Mouse (Mus musculus) forebrain, postnatal 0 days (tissue): ENCODE data around the gene Atp6v0d1. TPM values are rescaled to one million over a fixed set of nuclear protein-coding genes. Genes with fewer than 3 reads are reported as not detected.
A peak's percentile ranks its signal among the peaks of the same experiment; 100 is the strongest.

ENCODE experiments used
- ATAC-seq: fragments of 200-750 bp; cut with Nextera tagmentation; 2 replicates; pipeline ENCODE4 v1.8.0; 2017; ENCODE audit warnings: mild to moderate bottlenecking, moderate library complexity
- DNase-seq: peaks from one replicate; pipeline ENCODE4 v3.0.0-alpha.2; 2015
- H3K27ac ChIP-seq: fragments of 300-500 bp; sonication (generic); 2 replicates; pipeline ENCODE4 v1.5.1; 2014; ENCODE audit warnings: low read depth, mild to moderate bottlenecking, antibody characterized with exemption, low read length, moderate library complexity, mixed read lengths
- H3K27me3 ChIP-seq: fragments of 300-500 bp; sonication (generic); 2 replicates; pipeline ENCODE4 v1.6.1; 2014; ENCODE audit warnings: mild to moderate bottlenecking, low read length, mixed read lengths; ENCODE audit not compliant: insufficient read depth
- H3K36me3 ChIP-seq: fragments of 300-500 bp; sonication (generic); 2 replicates; pipeline ENCODE4 v1.6.1; 2014; ENCODE audit warnings: mild to moderate bottlenecking, moderate library complexity; ENCODE audit not compliant: insufficient read depth
- H3K4me1 ChIP-seq: fragments of 300-500 bp; sonication (generic); 2 replicates; pipeline ENCODE4 v1.6.1; 2014; ENCODE audit warnings: antibody characterized with exemption; ENCODE audit not compliant: insufficient read depth
- H3K4me2 ChIP-seq: fragments of 300-500 bp; sonication (generic); 2 replicates; pipeline ENCODE4 v1.6.1; 2014; ENCODE audit warnings: low read depth, mild to moderate bottlenecking, moderate library complexity
- H3K4me3 ChIP-seq: fragments of 300-500 bp; sonication (generic); 2 replicates; pipeline ENCODE4 v1.5.1; 2014; ENCODE audit warnings: low read depth, low read length, mixed read lengths
- H3K9ac ChIP-seq: fragments of 300-500 bp; sonication (generic); 2 replicates; pipeline ENCODE4 v1.6.1; 2014; ENCODE audit warnings: mild to moderate bottlenecking
- H3K9me3 ChIP-seq: fragments of 300-500 bp; sonication (generic); 2 replicates; pipeline ENCODE4 v1.6.1; 2016; ENCODE audit warnings: low read length
- CTCF ChIP-seq: sonication (generic); IDR thresholded peaks from 2 replicates; pipeline ENCODE4 v1.5.1; 2016; ENCODE audit warnings: antibody characterized with exemption, control low read depth, low read depth
- WGBS: fragments of 180-500 bp; shearing (Covaris S2); extraction: QIAGEN DNeasy Blood & Tissue Kit; methylation state at CpG from one replicate; pipeline ENCODE4 v1.1.7; 2014; 5-methylcytosine and 5-hydroxymethylcytosine counted together
- polyA plus RNA-seq: library from polyadenylated mRNA; unstranded; fragments of >200 nt; fragmentation: Nextera tagmentation; extraction: Ambion mirVana; gene quantifications from 2 replicates; pipeline ENCODE4 v1.2.1, GENCODE M21; 2015
- total RNA-seq: library from RNA; depleted of rRNA; stranded (reverse); fragments of >200 nt; gene quantifications from 2 replicates; pipeline ENCODE4 v1.2.3, GENCODE M21; 2014

Atp6v0d1 gene
- total and polyA plus RNA-seq, 2 experiments from 2014 or later, result 179 to 275 TPM

DNA sequence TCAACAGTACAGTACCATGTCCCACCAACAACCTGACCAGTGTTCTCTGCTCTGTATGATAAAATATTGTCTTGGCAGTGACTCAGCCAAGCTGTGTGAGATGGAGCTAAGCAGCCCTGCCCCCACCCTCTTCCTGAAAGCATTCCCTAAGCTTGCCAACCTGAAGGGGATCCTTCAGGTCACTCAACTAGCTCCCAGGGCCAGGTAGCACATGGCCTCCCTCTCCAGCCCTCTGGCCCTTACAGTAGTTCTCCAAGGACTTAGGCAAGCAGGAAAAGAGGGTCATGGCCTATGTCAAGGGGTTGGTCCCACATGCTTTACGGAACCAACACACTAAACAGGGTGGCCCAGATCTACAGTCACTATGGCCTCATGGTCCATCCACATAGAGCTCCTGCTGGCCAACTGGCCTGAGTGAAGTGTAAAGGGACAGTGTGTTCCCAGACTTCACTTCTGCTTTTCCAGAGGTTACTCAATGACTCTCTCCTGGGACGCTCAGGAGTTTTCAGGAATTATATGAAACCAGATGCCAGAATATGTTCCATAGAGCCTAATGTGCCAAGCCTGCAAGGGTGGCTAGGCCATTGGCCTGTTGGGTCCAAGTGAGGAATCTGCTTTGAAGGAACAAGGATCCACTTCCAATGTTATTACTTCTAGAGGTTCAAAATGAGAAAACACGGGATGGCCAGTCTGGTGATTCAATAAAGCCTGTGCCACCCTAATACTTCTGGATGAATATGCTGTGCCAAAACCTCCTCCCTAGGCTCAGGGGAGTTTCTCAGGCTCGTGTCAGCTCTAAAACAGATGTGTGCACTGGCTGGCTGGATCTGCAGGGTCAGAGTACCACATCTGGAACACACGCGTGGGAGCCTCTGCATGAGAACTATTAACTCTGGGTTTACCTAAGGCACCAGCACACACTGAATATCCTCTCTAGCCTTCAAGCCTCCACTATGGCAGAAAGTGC, 19.2 kb downstream of the Atp6v0d1 start:
- no peak for ATAC-seq
- no peak overlapping the region for H3K27ac ChIP-seq
- peaks cover 4% of the 10 kb centered on the region for H3K36me3 ChIP-seq
- H3K9ac ChIP-seq, result no peak overlapping the region
- H3K4me1 ChIP-seq, result no peaks in the 10 kb centered on the region
- 85% methylated on average over 6 of the region's 6 CpGs for WGBS
- no peaks in the 10 kb centered on the region for H3K27me3 ChIP-seq
- no peak for TF ChIP-seq CTCF
- no peak overlapping the region for H3K4me3 ChIP-seq
- no peaks in the 10 kb centered on the region for H3K9me3 ChIP-seq
- H3K4me2 ChIP-seq, result no peak overlapping the region
- no peak for DNase-seq

DNA sequence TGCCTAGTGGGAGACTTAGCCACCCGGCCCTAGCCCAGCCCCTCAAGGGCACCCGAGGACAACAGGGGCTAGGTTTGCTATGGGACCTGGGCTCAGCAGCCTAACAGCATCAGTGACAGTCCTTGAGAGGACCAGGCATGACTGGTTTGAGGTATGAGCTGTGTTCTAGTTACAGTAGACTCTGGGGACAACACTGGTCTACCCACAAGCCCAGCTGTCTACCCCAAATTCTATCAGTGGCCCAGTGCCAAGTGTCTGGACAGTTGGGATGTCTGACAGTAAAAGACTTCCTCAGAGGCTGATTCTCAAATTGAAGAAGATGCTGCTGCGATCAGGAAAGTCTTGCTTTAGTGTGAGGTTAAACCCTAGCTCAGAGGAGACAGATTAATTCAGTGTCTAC, 20.6 kb downstream of the Atp6v0d1 start:
- DNase-seq (no peak), ATAC-seq (no peak)
- Histone ChIP-seq H3K36me3 (peaks cover 9% of the 10 kb centered on the region), H3K4me3 (no peak overlapping the region), H3K4me2 (no peak overlapping the region), H3K27ac (no peak overlapping the region), H3K27me3 (no peaks in the 10 kb centered on the region), H3K9ac (no peak overlapping the region), H3K4me1 (no peaks in the 10 kb centered on the region), H3K9me3 (no peaks in the 10 kb centered on the region)
- TF ChIP-seq CTCF, result no peak
- 82% methylated on average over 3 of the region's 3 CpGs for WGBS

DNA sequence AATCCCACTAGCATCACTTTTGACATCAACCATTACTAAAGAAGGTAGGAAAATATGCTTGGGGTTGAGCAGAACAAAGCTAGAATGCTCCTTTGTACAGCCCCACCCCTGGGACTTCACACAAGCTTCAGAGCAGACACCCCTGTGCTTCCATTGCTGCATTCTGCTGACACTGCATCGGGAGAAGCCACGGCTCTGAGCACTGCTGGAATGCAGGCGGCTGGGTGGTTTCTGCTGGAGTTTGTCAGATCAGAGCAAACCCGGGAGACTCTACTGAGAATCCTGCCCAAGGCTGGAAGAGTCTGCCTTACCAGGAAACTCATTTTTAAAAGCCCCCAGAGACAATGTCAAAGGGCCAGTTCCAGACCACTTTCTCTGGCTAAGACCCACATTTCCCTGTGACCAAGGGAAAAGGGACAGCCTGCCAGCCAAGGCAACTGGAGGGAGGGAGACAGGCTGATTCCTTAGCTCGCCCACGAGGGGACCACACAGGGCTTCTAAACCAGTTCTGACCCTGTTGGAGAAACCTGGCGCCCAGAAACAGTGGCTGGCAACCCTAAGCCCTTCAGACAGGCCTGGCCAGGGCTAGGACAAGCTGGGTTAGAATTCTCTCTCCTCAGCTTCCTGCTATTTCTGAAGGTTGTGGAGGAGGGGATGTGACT, 21.2 kb downstream of the Atp6v0d1 start:
- Histone ChIP-seq H3K27ac (peak overlapping the region; percentile 4; the same call in 1 of the 2 replicates), H3K27me3 (no peaks in the 10 kb centered on the region), H3K4me2 (no peak overlapping the region), H3K4me3 (no peak overlapping the region), H3K9me3 (no peaks in the 10 kb centered on the region), H3K4me1 (no peaks in the 10 kb centered on the region), H3K9ac (no peak overlapping the region), H3K36me3 (peaks cover 9% of the 10 kb centered on the region)
- WGBS, result 65% methylated on average over 7 of the region's 7 CpGs
- TF ChIP-seq CTCF, result no peak
- DNase-seq (no peak), ATAC-seq (peak; percentile 59)

DNA sequence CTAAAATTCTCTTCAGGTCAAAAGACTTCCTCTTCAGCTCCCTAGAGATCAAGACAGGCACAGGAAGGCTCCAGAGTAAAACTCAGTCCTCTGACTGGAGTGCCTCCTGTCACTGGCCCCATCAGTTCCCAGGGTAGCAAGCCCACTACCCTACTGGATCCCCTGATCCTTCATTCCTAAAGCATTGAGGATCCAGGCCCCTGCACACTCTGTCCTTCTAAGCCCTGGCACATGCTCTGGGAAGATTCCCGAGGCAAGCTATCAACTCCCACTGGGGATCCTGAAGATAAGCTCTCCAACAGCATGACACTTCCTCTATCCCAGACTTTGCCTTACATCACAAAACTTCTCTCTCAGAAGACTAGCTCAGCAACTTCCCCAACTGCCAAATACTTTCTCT, 22.1 kb downstream of the Atp6v0d1 start:
- ATAC-seq (no peak), DNase-seq (no peak)
- H3K36me3 ChIP-seq, result peaks cover 16% of the 10 kb centered on the region
- H3K9me3 ChIP-seq, result no peaks in the 10 kb centered on the region
- no peak overlapping the region for H3K4me2 ChIP-seq
- no peak overlapping the region for H3K9ac ChIP-seq
- H3K4me1 ChIP-seq, result no peaks in the 10 kb centered on the region
- TF ChIP-seq CTCF, result no peak
- H3K4me3 ChIP-seq, result no peak overlapping the region
- 58% methylated on average over 1 of the region's 1 CpGs for WGBS
- H3K27me3 ChIP-seq, result no peaks in the 10 kb centered on the region
- H3K27ac ChIP-seq, result no peak overlapping the region

DNA sequence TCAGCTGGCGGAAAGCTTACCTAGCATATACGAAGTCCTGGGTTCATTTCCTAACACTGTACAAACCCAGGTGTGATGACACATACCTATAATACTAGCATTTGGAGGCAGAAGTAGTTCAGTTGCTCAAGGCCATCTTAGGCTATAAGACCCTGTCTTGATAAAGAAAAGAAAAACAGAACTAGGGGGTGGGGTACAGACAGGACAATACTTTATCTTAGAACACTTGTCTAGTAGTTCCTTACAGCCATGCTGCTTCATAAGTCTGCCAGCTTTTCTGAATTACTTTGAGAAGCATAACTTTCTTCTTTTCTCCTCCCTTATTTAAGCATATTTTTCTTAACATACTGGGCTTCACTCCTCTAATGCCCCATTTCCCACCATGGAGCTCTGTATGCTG, 23.0 kb downstream of the Atp6v0d1 start:
- no peaks in the 10 kb centered on the region for H3K4me1 ChIP-seq
- H3K27ac ChIP-seq, result no peak overlapping the region
- ATAC-seq, result no peak
- no peak for DNase-seq
- no peak overlapping the region for H3K4me2 ChIP-seq
- H3K9me3 ChIP-seq, result no peaks in the 10 kb centered on the region
- H3K27me3 ChIP-seq, result no peaks in the 10 kb centered on the region
- H3K9ac ChIP-seq, result no peak overlapping the region
- no peak overlapping the region for H3K4me3 ChIP-seq
- TF ChIP-seq CTCF, result no peak
- WGBS, result 97% methylated on average over 2 of the region's 2 CpGs
- H3K36me3 ChIP-seq, result peaks cover 25% of the 10 kb centered on the region

DNA sequence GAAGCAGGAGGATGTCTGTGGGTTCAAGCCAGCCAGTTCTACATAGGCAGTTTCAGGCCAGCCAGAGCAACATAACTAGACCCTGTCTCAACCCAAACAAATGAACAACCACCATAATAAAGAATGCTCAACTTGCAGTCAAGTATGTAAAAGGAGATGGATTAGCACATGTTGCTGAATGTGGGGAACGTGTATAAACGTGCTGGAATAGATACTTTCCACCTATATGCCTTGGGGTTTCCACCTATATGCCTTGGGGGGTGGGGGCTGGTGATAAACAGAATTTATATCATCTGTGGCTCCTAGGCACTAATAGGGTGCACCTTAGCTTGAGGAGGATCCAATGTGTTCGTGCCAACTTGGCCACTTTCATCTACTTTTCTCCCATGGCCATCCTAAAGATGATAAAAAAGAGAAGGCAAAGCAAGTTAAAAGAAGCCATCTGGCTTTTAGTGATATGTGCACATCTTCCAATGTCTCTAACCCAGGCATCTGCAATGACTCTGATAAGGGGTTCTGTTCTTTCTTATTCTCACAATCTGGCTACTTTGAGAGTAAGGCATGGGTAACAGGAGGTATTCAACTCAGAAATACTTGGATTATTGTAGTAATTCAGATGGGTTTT, 23.7 kb downstream of the Atp6v0d1 start:
- H3K9ac ChIP-seq, result no peak overlapping the region
- no peaks in the 10 kb centered on the region for H3K4me1 ChIP-seq
- WGBS, result 85% methylated on average over 3 of the region's 3 CpGs
- no peak for TF ChIP-seq CTCF
- ATAC-seq, result no peak
- DNase-seq, result no peak
- H3K4me2 ChIP-seq, result no peak overlapping the region
- H3K36me3 ChIP-seq, result peaks cover 31% of the 10 kb centered on the region
- no peaks in the 10 kb centered on the region for H3K9me3 ChIP-seq
- H3K27ac ChIP-seq, result no peak overlapping the region
- no peaks in the 10 kb centered on the region for H3K27me3 ChIP-seq
- H3K4me3 ChIP-seq, result no peak overlapping the region
